ENCODE assay signal across 21 mouse cellular contexts in the genomic region with DNA sequence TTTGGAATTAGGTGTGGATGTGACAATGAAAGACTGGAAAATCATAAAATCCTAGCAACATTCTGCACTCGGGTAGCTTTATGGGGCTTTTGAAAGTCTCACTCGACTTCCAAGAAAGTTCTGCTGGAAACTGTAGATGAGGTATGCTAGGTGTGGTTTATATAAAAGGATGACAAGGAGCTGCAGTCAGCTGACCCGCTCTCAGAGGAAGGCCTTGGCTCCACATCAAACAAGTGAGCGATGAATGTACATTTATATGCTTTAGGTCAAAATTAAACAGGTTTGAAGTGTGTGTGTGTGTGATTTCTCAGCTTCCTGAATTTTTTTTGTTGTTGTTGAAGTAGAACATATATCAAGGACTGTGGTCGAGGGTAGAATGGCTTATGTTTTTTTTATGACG.
DNase-seq lines count a peak whose midpoint lies in the region; ATAC-seq and TF ChIP-seq lines count a peak whose summit lies in the region.
"Had no signal": no experiment of that assay in that cellular context is flagged by ENCODE, and none has a peak within 500 bp of the region (broad histone marks: within the 10 kb centered on the region; RNA-seq: fewer than 3 reads in every experiment).

No protein-coding gene starts in this region.

- no peak for TF ChIP-seq EP300 in lung, postnatal 0 days (IDR thresholded peaks at IDR 0.05)

- peaks cover 11% of the 10 kb centered on the region for H3K4me1 ChIP-seq in embryonic facial prominence, embryonic 14.5 days (ENCODE audit: control insufficient read depth, insufficient read depth, low read length)
- H3K4me1 ChIP-seq in embryonic facial prominence, embryonic 10.5 days = peaks cover 12% of the 10 kb centered on the region
- peaks cover 32% of the 10 kb centered on the region for H3K4me1 ChIP-seq in limb, embryonic 13.5 days
- peaks cover 14% of the 10 kb centered on the region for H3K4me1 ChIP-seq in limb, embryonic 10.5 days
- no peaks in the 10 kb centered on the region for H3K4me1 ChIP-seq in lung, postnatal 0 days (ENCODE audit: insufficient read depth, low read depth, low read length)
- H3K4me1 ChIP-seq: forebrain, embryonic 13.5 days; hindbrain, embryonic 15.5 days had no signal

- peak; percentile 63 for DNase-seq in embryonic facial prominence, embryonic 14.5 days (ENCODE audit: low spot score)
- DNase-seq in embryonic facial prominence, embryonic 10.5 days (ENCODE audit: low spot score) = no peak
- DNase-seq in limb, embryonic 10.5 days (ENCODE audit: low spot score) = no peak
- peak; percentile 48 for DNase-seq in lung, postnatal 0 days (ENCODE audit: low spot score)
- DNase-seq in lung, postnatal 14 days = no peak
- DNase-seq in left cerebral cortex, postnatal 25 days (ENCODE audit: low spot score in 2 of 2) = no peak
- DNase-seq: adrenal gland, adult 8-10 months; adrenal gland, postnatal 36 days; B cell, adult 2 months; cerebellum, adult 2 months; cerebellum, postnatal 14 days; embryo, embryonic 11 days; forebrain, postnatal 0 days; gastrocnemius, postnatal 14 days; heart, postnatal 36 days had no signal

- H3K9ac ChIP-seq in embryonic facial prominence, embryonic 14.5 days (ENCODE audit: low read depth, low read length) = no peak overlapping the region
- no peak overlapping the region for H3K9ac ChIP-seq in limb, embryonic 13.5 days
- H3K9ac ChIP-seq in lung, postnatal 0 days (replicated peaks; ENCODE audit: low read depth) = no peak overlapping the region
- H3K9ac ChIP-seq: embryonic facial prominence, embryonic 12.5 days; forebrain, embryonic 13.5 days; forebrain, postnatal 0 days; hindbrain, embryonic 15.5 days had no signal

- no peaks in the 10 kb centered on the region for H3K9me3 ChIP-seq in embryonic facial prominence, embryonic 14.5 days (ENCODE audit: control insufficient read depth, low read length)
- no peaks in the 10 kb centered on the region for H3K9me3 ChIP-seq in embryonic facial prominence, embryonic 10.5 days
- no peaks in the 10 kb centered on the region for H3K9me3 ChIP-seq in limb, embryonic 13.5 days
- H3K9me3 ChIP-seq in limb, embryonic 10.5 days (replicated peaks) = no peaks in the 10 kb centered on the region
- H3K9me3 ChIP-seq in lung, postnatal 0 days (ENCODE audit: low read length) = no peaks in the 10 kb centered on the region
- H3K9me3 ChIP-seq: embryonic facial prominence, embryonic 12.5 days; forebrain, embryonic 13.5 days; hindbrain, embryonic 15.5 days had no signal

- no peak for TF ChIP-seq CTCF in lung, postnatal 0 days (IDR thresholded peaks at IDR 0.05)

- H3K36me3 ChIP-seq in embryonic facial prominence, embryonic 14.5 days (ENCODE audit: control insufficient read depth, insufficient read depth, low read length) = no peaks in the 10 kb centered on the region
- no peaks in the 10 kb centered on the region for H3K36me3 ChIP-seq in embryonic facial prominence, embryonic 10.5 days (replicated peaks)
- no peaks in the 10 kb centered on the region for H3K36me3 ChIP-seq in limb, embryonic 13.5 days
- H3K36me3 ChIP-seq in limb, embryonic 10.5 days = no peaks in the 10 kb centered on the region
- H3K36me3 ChIP-seq in lung, postnatal 0 days (ENCODE audit: insufficient read depth, low read length) = no peaks in the 10 kb centered on the region
- H3K36me3 ChIP-seq: embryonic facial prominence, embryonic 12.5 days; G1E; hindbrain, embryonic 15.5 days had no signal

- intact Hi-C loops in left cerebral cortex, postnatal 25 days (cut with DNase I) = no loop called here

- ATAC-seq in embryonic facial prominence, embryonic 14.5 days (ENCODE audit: low read depth) = no peak
- ATAC-seq in limb, embryonic 13.5 days (ENCODE audit: low FRiP score, low read depth) = peak; percentile 59; the same call in 1 of the 2 replicates
- ATAC-seq in lung, postnatal 0 days = peak; percentile 68
- ATAC-seq: CD4-positive, CD25-positive, alpha-beta regulatory T cell, adult 4 months; forebrain, embryonic 13.5 days; forebrain, postnatal 0 days had no signal

- no peak overlapping the region for H3K4me2 ChIP-seq in embryonic facial prominence, embryonic 14.5 days (ENCODE audit: low read depth, low read length)
- no peak overlapping the region for H3K4me2 ChIP-seq in limb, embryonic 13.5 days (replicated peaks)
- H3K4me2 ChIP-seq in lung, postnatal 0 days (replicated peaks; ENCODE audit: low read depth, low read length) = no peak overlapping the region
- H3K4me2 ChIP-seq: embryonic facial prominence, embryonic 12.5 days; forebrain, embryonic 13.5 days; hindbrain, embryonic 15.5 days had no signal

- H3K27ac ChIP-seq in embryonic facial prominence, embryonic 14.5 days (replicated peaks; ENCODE audit: low read depth, low read length) = no peak overlapping the region
- no peak overlapping the region for H3K27ac ChIP-seq in embryonic facial prominence, embryonic 10.5 days (replicated peaks)
- H3K27ac ChIP-seq in limb, embryonic 13.5 days = peak overlapping the region; percentile 44; the same call in 1 of the 2 replicates
- H3K27ac ChIP-seq in limb, embryonic 10.5 days = no peak overlapping the region
- H3K27ac ChIP-seq in lung, postnatal 0 days (ENCODE audit: low read length) = no peak overlapping the region
- H3K27ac ChIP-seq: embryonic facial prominence, embryonic 12.5 days; forebrain, embryonic 13.5 days; hindbrain, embryonic 15.5 days had no signal

- H3K4me3 ChIP-seq in embryonic facial prominence, embryonic 14.5 days (ENCODE audit: low read depth, low read length) = no peak overlapping the region
- H3K4me3 ChIP-seq in embryonic facial prominence, embryonic 10.5 days = no peak overlapping the region
- H3K4me3 ChIP-seq in limb, embryonic 13.5 days = no peak overlapping the region
- no peak overlapping the region for H3K4me3 ChIP-seq in limb, embryonic 10.5 days
- no peak overlapping the region for H3K4me3 ChIP-seq in lung, postnatal 0 days (ENCODE audit: low read depth, low read length)
- H3K4me3 ChIP-seq: embryonic facial prominence, embryonic 12.5 days; forebrain, embryonic 13.5 days; hindbrain, embryonic 15.5 days had no signal

- WGBS in embryonic facial prominence, embryonic 14.5 days = 58% methylated on average over 6 of the region's 6 CpGs
- WGBS in embryonic facial prominence, embryonic 10.5 days = 91% methylated on average over 6 of the region's 6 CpGs
- 42% methylated on average over 6 of the region's 6 CpGs for WGBS in limb, embryonic 13.5 days
- WGBS in limb, embryonic 10.5 days = 80% methylated on average over 6 of the region's 6 CpGs
- WGBS in lung, postnatal 0 days = 34% methylated on average over 6 of the region's 6 CpGs

- H3K27me3 ChIP-seq in embryonic facial prominence, embryonic 14.5 days (replicated peaks; ENCODE audit: control insufficient read depth, insufficient read depth, low read length) = no peaks in the 10 kb centered on the region
- no peaks in the 10 kb centered on the region for H3K27me3 ChIP-seq in embryonic facial prominence, embryonic 10.5 days (replicated peaks; ENCODE audit: low read depth, poor library complexity, severe bottlenecking)
- H3K27me3 ChIP-seq in limb, embryonic 13.5 days = no peaks in the 10 kb centered on the region
- no peaks in the 10 kb centered on the region for H3K27me3 ChIP-seq in limb, embryonic 10.5 days (ENCODE audit: low read depth, poor library complexity, severe bottlenecking)
- no peaks in the 10 kb centered on the region for H3K27me3 ChIP-seq in lung, postnatal 0 days (replicated peaks; ENCODE audit: insufficient read depth, low read length)
- H3K27me3 ChIP-seq: embryonic facial prominence, embryonic 12.5 days; forebrain, embryonic 13.5 days; hindbrain, embryonic 15.5 days had no signal

Comparison
In these comparisons a context has a peak if more than half of its experiments do, and no peak if none do; other contexts are left out.
1. DNase-seq: peak in embryonic facial prominence, embryonic 14.5 days (single experiment) and lung, postnatal 0 days (single experiment); none in embryonic facial prominence, embryonic 10.5 days (single experiment), limb, embryonic 10.5 days (single experiment), lung, postnatal 14 days (single experiment) and left cerebral cortex, postnatal 25 days (0 of 2).